Mouse (Mus musculus): ENCODE results near the gene Apc2. TPM values are rescaled to one million over a fixed set of nuclear protein-coding genes. Genes with fewer than 3 reads are reported as not detected.

The Apc2 gene
- polyA plus RNA-seq, 1 experiment, result 1.8 TPM

DNA sequence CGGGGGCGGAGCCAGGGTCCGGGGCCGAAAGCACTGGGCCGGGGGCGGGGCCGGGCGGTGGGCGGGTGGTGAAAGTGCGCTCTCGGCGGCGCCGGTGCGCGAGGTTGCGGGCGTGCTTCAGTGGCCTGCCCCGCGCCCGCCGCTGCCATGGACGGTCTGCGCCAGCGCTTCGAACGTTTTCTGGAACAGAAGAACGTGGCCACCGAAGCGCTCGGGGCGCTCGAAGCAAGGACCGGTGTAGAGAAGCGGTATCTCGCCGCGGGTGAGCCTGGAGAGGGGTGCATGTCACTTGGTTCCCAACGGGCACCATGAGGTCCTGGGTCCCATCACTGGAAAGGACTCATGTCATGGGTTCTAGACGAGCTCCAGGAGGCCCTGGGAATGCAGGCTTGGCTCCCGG lies 34.3 kb downstream of the Apc2 start:
- TF ChIP-seq CTCF (IDR thresholded peaks at IDR 0.05; ENCODE audit: control insufficient read depth, insufficient read depth, insufficient replicate concordance, low read depth, low read length), result no peak
- TF ChIP-seq POLR2A (IDR thresholded peaks at IDR 0.05; ENCODE audit: control insufficient read depth, low read depth, low read length), result no peak
- Histone ChIP-seq H3K4me3 (ENCODE audit: control insufficient read depth, low read depth, low read length) (peak overlapping the region; percentile 97), H3K27me3 (ENCODE audit: control insufficient read depth, insufficient read depth, low read length) (no peaks in the 10 kb centered on the region), H3K36me3 (ENCODE audit: control insufficient read depth, insufficient read depth, low read length) (no peaks in the 10 kb centered on the region), H3K4me1 (ENCODE audit: control insufficient read depth, insufficient read depth, low read length) (peaks cover 22% of the 10 kb centered on the region), H3K27ac (ENCODE audit: control insufficient read depth, insufficient read depth, low read depth, low read length) (peak overlapping the region; percentile 89)

DNA sequence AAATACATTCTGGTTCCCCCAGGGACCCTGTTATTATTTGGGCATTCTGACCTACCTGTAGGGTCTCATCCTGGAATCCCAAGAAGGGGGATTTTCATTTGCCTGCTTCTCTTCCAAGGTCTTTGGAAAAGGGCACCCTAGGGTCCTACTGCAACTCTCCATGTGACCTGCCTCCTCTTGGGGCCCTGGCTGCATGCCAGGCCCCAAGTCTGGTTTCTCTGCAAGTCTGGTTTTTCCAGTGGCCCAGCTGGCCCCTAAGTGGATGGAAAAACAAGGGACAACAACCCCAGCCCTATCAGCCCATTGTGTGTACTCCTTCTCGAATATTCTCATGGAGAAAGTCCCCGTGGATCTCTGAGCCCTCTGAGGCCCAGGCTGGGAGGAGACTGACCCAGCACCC lies 35.1 kb downstream of the Apc2 start:
- Histone ChIP-seq H3K4me1 (ENCODE audit: control insufficient read depth, insufficient read depth, low read length) (peaks cover 19% of the 10 kb centered on the region), H3K27me3 (ENCODE audit: control insufficient read depth, insufficient read depth, low read length) (no peaks in the 10 kb centered on the region), H3K4me3 (ENCODE audit: control insufficient read depth, low read depth, low read length) (peak overlapping the region; percentile 97), H3K27ac (ENCODE audit: control insufficient read depth, insufficient read depth, low read depth, low read length) (peak overlapping the region; percentile 89), H3K36me3 (ENCODE audit: control insufficient read depth, insufficient read depth, low read length) (no peaks in the 10 kb centered on the region)
- TF ChIP-seq CTCF (IDR thresholded peaks at IDR 0.05; ENCODE audit: control insufficient read depth, insufficient read depth, insufficient replicate concordance, low read depth, low read length), result no peak
- TF ChIP-seq POLR2A (IDR thresholded peaks at IDR 0.05; ENCODE audit: control insufficient read depth, low read depth, low read length), result no peak

GRCm38 (mm10) chr10:80331636-80332524 lies 36.1 kb downstream of the Apc2 start:
- Histone ChIP-seq H3K4me3 (ENCODE audit: control insufficient read depth, low read depth, low read length) (peak overlapping the region; percentile 97), H3K27me3 (ENCODE audit: control insufficient read depth, insufficient read depth, low read length) (no peaks in the 10 kb centered on the region), H3K27ac (ENCODE audit: control insufficient read depth, insufficient read depth, low read depth, low read length) (peak overlapping the region; percentile 77)

DNA sequence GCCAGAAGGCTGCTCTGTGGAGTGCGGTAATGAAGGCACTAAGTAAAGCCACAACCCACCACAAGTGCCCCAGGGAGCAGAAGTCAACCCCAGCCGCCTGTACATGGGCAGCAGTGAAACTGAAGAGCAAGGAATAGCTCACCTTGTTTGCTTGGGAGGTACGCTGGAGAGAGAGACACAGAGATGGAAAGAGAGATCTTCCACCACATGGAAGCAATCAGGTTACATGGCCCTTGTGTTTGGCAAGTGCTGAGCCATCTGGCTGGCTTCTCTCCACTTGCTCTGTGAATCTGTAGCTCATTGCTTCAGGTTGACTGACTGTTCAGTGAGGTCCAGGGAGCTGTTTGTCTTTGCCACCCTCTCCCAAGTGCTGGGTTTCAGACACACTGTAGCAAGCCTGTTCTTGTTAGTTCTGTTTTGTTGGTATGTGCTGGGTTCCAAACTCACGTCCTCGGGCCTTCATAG lies 36.8 kb downstream of the Apc2 start:
- TF ChIP-seq CTCF (IDR thresholded peaks at IDR 0.05; ENCODE audit: control insufficient read depth, insufficient read depth, insufficient replicate concordance, low read depth, low read length), result no peak
- no peak for TF ChIP-seq POLR2A (IDR thresholded peaks at IDR 0.05; ENCODE audit: control insufficient read depth, low read depth, low read length)
- Histone ChIP-seq H3K27me3 (ENCODE audit: control insufficient read depth, insufficient read depth, low read length) (no peaks in the 10 kb centered on the region), H3K36me3 (ENCODE audit: control insufficient read depth, insufficient read depth, low read length) (no peaks in the 10 kb centered on the region), H3K4me1 (ENCODE audit: control insufficient read depth, insufficient read depth, low read length) (peaks cover 19% of the 10 kb centered on the region), H3K27ac (ENCODE audit: control insufficient read depth, insufficient read depth, low read depth, low read length) (no peak overlapping the region; the same call in 1 of the 2 replicates), H3K4me3 (ENCODE audit: control insufficient read depth, low read depth, low read length) (peak overlapping the region; percentile 75)

More at GRCm38 (mm10) chr10:80331636-80332524, 36.1 kb downstream of the Apc2 start:
- TF ChIP-seq CTCF (IDR thresholded peaks at IDR 0.05; ENCODE audit: control insufficient read depth, insufficient read depth, insufficient replicate concordance, low read depth, low read length), result no peak
- TF ChIP-seq POLR2A (IDR thresholded peaks at IDR 0.05; ENCODE audit: control insufficient read depth, low read depth, low read length), result no peak; the same call in 1 of the 2 replicates
- H3K36me3 ChIP-seq (ENCODE audit: control insufficient read depth, insufficient read depth, low read length), result no peaks in the 10 kb centered on the region
- peaks cover 19% of the 10 kb centered on the region for H3K4me1 ChIP-seq (ENCODE audit: control insufficient read depth, insufficient read depth, low read length)

GRCm38 (mm10) chr10:80336263-80336662 lies 40.5 kb downstream of the Apc2 start:
- no peak overlapping the region for H3K4me3 ChIP-seq (ENCODE audit: control insufficient read depth, low read depth, low read length)
- H3K36me3 ChIP-seq (ENCODE audit: control insufficient read depth, insufficient read depth, low read length), result no peaks in the 10 kb centered on the region
- no peak overlapping the region for H3K27ac ChIP-seq (ENCODE audit: control insufficient read depth, insufficient read depth, low read depth, low read length)
- no peaks in the 10 kb centered on the region for H3K27me3 ChIP-seq (ENCODE audit: control insufficient read depth, insufficient read depth, low read length)
- no peak for TF ChIP-seq CTCF (IDR thresholded peaks at IDR 0.05; ENCODE audit: control insufficient read depth, insufficient read depth, insufficient replicate concordance, low read depth, low read length)
- no peak for TF ChIP-seq POLR2A (IDR thresholded peaks at IDR 0.05; ENCODE audit: control insufficient read depth, low read depth, low read length)
- H3K4me1 ChIP-seq (ENCODE audit: control insufficient read depth, insufficient read depth, low read length), result peaks cover 7% of the 10 kb centered on the region; the same call in 1 of the 2 replicates

DNA sequence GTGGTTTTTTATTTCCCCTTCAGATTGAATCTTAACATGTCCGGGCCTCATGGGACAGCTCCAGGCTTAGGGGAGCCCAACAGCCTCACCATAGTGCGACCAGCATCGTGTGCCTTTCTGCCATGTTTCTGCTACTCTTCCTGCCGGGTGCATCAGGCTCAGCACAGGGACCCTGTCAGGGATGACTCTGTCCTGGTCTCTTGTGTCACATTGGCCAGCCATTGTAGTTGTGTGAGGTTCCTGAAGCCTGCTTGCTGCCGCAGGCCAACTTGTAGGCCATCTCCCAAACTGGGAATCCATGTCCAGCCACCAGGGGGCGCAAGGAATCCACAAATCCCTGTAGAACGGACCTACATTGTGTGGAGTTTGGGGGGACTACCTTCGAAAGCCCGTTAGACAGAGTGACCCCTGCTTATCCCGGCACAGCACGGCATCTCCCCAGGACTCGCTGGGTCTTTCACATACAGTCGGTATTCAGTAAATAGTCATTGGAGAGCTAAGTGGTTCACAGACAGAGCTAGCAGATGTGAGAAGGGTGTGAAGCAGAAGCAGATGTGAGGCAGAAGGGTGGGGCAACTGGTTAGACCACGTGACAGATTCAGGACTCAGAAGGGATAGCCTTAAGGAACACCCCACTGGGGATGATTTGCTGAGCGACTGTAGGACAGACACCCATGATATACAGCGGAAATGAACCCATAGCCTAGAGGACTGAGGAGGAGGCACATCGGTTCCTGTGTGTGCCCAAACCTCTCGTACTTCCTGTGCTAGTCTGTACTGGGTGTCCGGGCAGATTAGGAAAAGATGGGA lies 44.4 kb downstream of the Apc2 start:
- Histone ChIP-seq H3K36me3 (ENCODE audit: control insufficient read depth, insufficient read depth, low read length) (no peaks in the 10 kb centered on the region), H3K4me1 (ENCODE audit: control insufficient read depth, insufficient read depth, low read length) (peaks cover 30% of the 10 kb centered on the region), H3K27ac (ENCODE audit: control insufficient read depth, insufficient read depth, low read depth, low read length) (no peak overlapping the region), H3K4me3 (ENCODE audit: control insufficient read depth, low read depth, low read length) (peak overlapping the region; percentile 12), H3K27me3 (ENCODE audit: control insufficient read depth, insufficient read depth, low read length) (no peaks in the 10 kb centered on the region)
- TF ChIP-seq POLR2A (IDR thresholded peaks at IDR 0.05; ENCODE audit: control insufficient read depth, low read depth, low read length), result peak; percentile 24; the same call in 1 of the 2 replicates
- TF ChIP-seq CTCF (IDR thresholded peaks at IDR 0.05; ENCODE audit: control insufficient read depth, insufficient read depth, insufficient replicate concordance, low read depth, low read length), result peak; percentile 88

DNA sequence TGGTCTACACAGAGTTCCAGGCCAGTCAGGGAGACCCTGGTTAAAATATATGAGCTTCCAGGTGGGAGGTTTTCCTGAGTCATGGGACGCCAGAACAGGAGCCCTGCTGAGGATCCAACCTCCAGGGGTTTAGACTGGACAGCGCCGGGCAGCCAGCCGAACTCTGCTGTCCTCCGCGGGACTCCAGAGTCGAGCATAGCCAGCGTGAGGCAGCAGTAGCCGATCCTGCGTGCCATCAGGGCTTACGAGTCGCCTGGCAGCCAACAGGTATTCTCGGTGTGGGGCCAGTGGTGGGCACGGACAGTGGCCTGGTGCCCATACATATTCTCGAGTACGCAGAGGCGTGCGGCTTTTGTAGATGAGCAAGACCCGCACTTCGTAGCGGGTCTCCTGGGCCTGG lies 45.2 kb downstream of the Apc2 start:
- Histone ChIP-seq H3K4me3 (ENCODE audit: control insufficient read depth, low read depth, low read length) (no peak overlapping the region), H3K4me1 (ENCODE audit: control insufficient read depth, insufficient read depth, low read length) (peaks cover 33% of the 10 kb centered on the region), H3K36me3 (ENCODE audit: control insufficient read depth, insufficient read depth, low read length) (no peaks in the 10 kb centered on the region), H3K27me3 (ENCODE audit: control insufficient read depth, insufficient read depth, low read length) (no peaks in the 10 kb centered on the region), H3K27ac (ENCODE audit: control insufficient read depth, insufficient read depth, low read depth, low read length) (no peak overlapping the region)
- TF ChIP-seq CTCF (IDR thresholded peaks at IDR 0.05; ENCODE audit: control insufficient read depth, insufficient read depth, insufficient replicate concordance, low read depth, low read length) (no peak), POLR2A (IDR thresholded peaks at IDR 0.05; ENCODE audit: control insufficient read depth, low read depth, low read length) (no peak)

Data from testis, adult 2 months (tissue).